Mouse (Mus musculus) myocyte (in vitro differentiated cells): Measurements from ENCODE around the gene Rassf1.

Experiments used
- E2F4 ChIP-seq: IDR thresholded peaks from one replicate; pipeline ENCODE4 v1.6.1; 2011; ENCODE audit warnings: mild to moderate bottlenecking, control low read depth, moderate library complexity; ENCODE audit not compliant: insufficient read depth
- MAX ChIP-seq: IDR thresholded peaks from one replicate; pipeline ENCODE4 v1.6.1; 2011; ENCODE audit warnings: low read depth, mild to moderate bottlenecking, control low read depth
- POLR2A ChIP-seq: IDR thresholded peaks from one replicate; pipeline ENCODE4 v1.6.1; 2011; ENCODE audit warnings: low read depth, mild to moderate bottlenecking, control low read depth, moderate library complexity; ENCODE audit not compliant: insufficient read length
- POLR2AphosphoS2 ChIP-seq: IDR thresholded peaks from one replicate; pipeline ENCODE4 v1.6.1; 2011; ENCODE audit warnings: low read depth, control low read depth; ENCODE audit not compliant: insufficient read length
- TCF12 ChIP-seq: IDR thresholded peaks from one replicate; pipeline ENCODE4 v1.6.1; 2011; ENCODE audit warnings: mild to moderate bottlenecking, control low read depth; ENCODE audit not compliant: poor library complexity, insufficient read depth, severe bottlenecking
- TCF3 ChIP-seq: IDR thresholded peaks from one replicate; pipeline ENCODE4 v1.6.1; 2011; ENCODE audit warnings: low read depth, control low read depth; ENCODE audit not compliant: insufficient read length
- USF1 ChIP-seq: IDR thresholded peaks from one replicate; pipeline ENCODE4 v1.6.1; 2011; ENCODE audit warnings: low read depth, mild to moderate bottlenecking, control low read depth, moderate library complexity

GRCm38 (mm10) chr9:107521190-107521589 is 30.2 kb upstream of the Rassf1 start:
- TF ChIP-seq POLR2AphosphoS2 (no peak), TCF12 (no peak), USF1 (no peak), POLR2A (no peak), E2F4 (no peak), MAX (no peak), TCF3 (no peak)
